Mouse (Mus musculus): ENCODE results near the gene Bloc1s1. TPM values are rescaled to one million over a fixed set of nuclear protein-coding genes. Genes with fewer than 3 reads are reported as not detected.
A peak's percentile ranks its signal among the peaks of the same experiment; 100 is the strongest.

Bloc1s1 gene
- polyA plus RNA-seq, 1 experiment from 2014 or later: 208 TPM

GRCm38 (mm10) chr10:128916665-128917064 is 7.2 kb downstream of the Bloc1s1 start:
- Histone ChIP-seq H3K27ac (no peak overlapping the region), H3K4me3 (replicated peaks) (no peak overlapping the region), H3K27me3 (replicated peaks) (no peaks in the 10 kb centered on the region), H3K4me1 (peaks cover 37% of the 10 kb centered on the region), H3K9ac (no peak overlapping the region), H3K9me3 (no peaks in the 10 kb centered on the region), H3K4me2 (no peak overlapping the region), H3K36me3 (peaks cover 33% of the 10 kb centered on the region)
- 83% methylated on average over 3 of the region's 3 CpGs for WGBS
- ATAC-seq (ENCODE audit: insufficient read depth, low FRiP score, low read depth): no peak

- Histone ChIP-seq H3K4me2 (no peak overlapping the region), H3K36me3 (peaks cover 33% of the 10 kb centered on the region), H3K9ac (no peak overlapping the region), H3K27me3 (replicated peaks) (no peaks in the 10 kb centered on the region), H3K27ac (no peak overlapping the region), H3K9me3 (no peaks in the 10 kb centered on the region), H3K4me3 (replicated peaks) (no peak overlapping the region), H3K4me1 (peaks cover 33% of the 10 kb centered on the region)
- no peak for ATAC-seq (ENCODE audit: insufficient read depth, low FRiP score, low read depth)
- WGBS: 87% methylated on average over 2 of the region's 2 CpGs
Measured at GRCm38 (mm10) chr10:128915550-128915949, 8.3 kb downstream of the Bloc1s1 start.

GRCm38 (mm10) chr10:128913696-128914095 is 10.1 kb downstream of the Bloc1s1 start:
- WGBS: 92% methylated on average over 12 of the region's 12 CpGs
- no peak overlapping the region for H3K4me2 ChIP-seq
- no peak for ATAC-seq (ENCODE audit: insufficient read depth, low FRiP score, low read depth)

GRCm38 (mm10) chr10:128913219-128913618 is 10.6 kb downstream of the Bloc1s1 start:
- peaks cover 33% of the 10 kb centered on the region for H3K36me3 ChIP-seq
- no peak overlapping the region for H3K4me2 ChIP-seq
- no peak overlapping the region for H3K9ac ChIP-seq
- WGBS: 9% methylated on average over 5 of the region's 5 CpGs
- H3K4me1 ChIP-seq: peaks cover 20% of the 10 kb centered on the region; the same call in 1 of the 2 replicates
- no peak overlapping the region for H3K4me3 ChIP-seq (replicated peaks)
- 0 out of 2 replicates have a peak overlapping the region, but pooled peaks have one; percentile 3 for H3K27ac ChIP-seq
- H3K9me3 ChIP-seq: no peaks in the 10 kb centered on the region
- H3K27me3 ChIP-seq (replicated peaks): no peaks in the 10 kb centered on the region
- ATAC-seq (ENCODE audit: insufficient read depth, low FRiP score, low read depth): no peak

More at GRCm38 (mm10) chr10:128913696-128914095, 10.1 kb downstream of the Bloc1s1 start:
- Histone ChIP-seq H3K36me3 (peaks cover 33% of the 10 kb centered on the region), H3K27me3 (replicated peaks) (no peaks in the 10 kb centered on the region), H3K27ac (no peak overlapping the region), H3K9me3 (no peaks in the 10 kb centered on the region), H3K9ac (no peak overlapping the region), H3K4me3 (replicated peaks) (no peak overlapping the region), H3K4me1 (peaks cover 25% of the 10 kb centered on the region)

GRCm38 (mm10) chr10:128912791-128913190 is 11.0 kb downstream of the Bloc1s1 start:
- Histone ChIP-seq H3K9ac (no peak overlapping the region), H3K4me1 (peaks cover 18% of the 10 kb centered on the region; the same call in 1 of the 2 replicates), H3K4me2 (no peak overlapping the region), H3K36me3 (peaks cover 32% of the 10 kb centered on the region), H3K27me3 (replicated peaks) (no peaks in the 10 kb centered on the region), H3K9me3 (no peaks in the 10 kb centered on the region), H3K27ac (0 out of 2 replicates have a peak overlapping the region, but pooled peaks have one; percentile 3), H3K4me3 (replicated peaks) (no peak overlapping the region)
- ATAC-seq (ENCODE audit: insufficient read depth, low FRiP score, low read depth): no peak
- WGBS: 75% methylated on average over 4 of the region's 4 CpGs

GRCm38 (mm10) chr10:128912268-128912667 is 11.6 kb downstream of the Bloc1s1 start:
- no peaks in the 10 kb centered on the region for H3K27me3 ChIP-seq (replicated peaks)
- H3K4me1 ChIP-seq: peaks cover 18% of the 10 kb centered on the region; the same call in 1 of the 2 replicates
- WGBS: 78% methylated on average over 4 of the region's 4 CpGs
- H3K4me2 ChIP-seq: no peak overlapping the region
- H3K27ac ChIP-seq: no peak overlapping the region
- H3K36me3 ChIP-seq: peaks cover 27% of the 10 kb centered on the region
- H3K9me3 ChIP-seq: no peaks in the 10 kb centered on the region
- no peak overlapping the region for H3K4me3 ChIP-seq (replicated peaks)
- no peak for ATAC-seq (ENCODE audit: insufficient read depth, low FRiP score, low read depth)
- no peak overlapping the region for H3K9ac ChIP-seq

- no peak for ATAC-seq (ENCODE audit: insufficient read depth, low FRiP score, low read depth)
- Histone ChIP-seq H3K4me3 (replicated peaks) (peak overlapping the region; percentile 92), H3K27ac (no peak overlapping the region), H3K9me3 (no peaks in the 10 kb centered on the region), H3K27me3 (replicated peaks) (no peaks in the 10 kb centered on the region), H3K36me3 (peaks cover 25% of the 10 kb centered on the region), H3K4me2 (peak overlapping the region; percentile 83), H3K4me1 (peaks cover 18% of the 10 kb centered on the region; the same call in 1 of the 2 replicates), H3K9ac (no peak overlapping the region)
- WGBS: 88% methylated on average over 6 of the region's 6 CpGs
Measured at GRCm38 (mm10) chr10:128911430-128911829, 12.4 kb downstream of the Bloc1s1 start.

- H3K4me1 ChIP-seq: peaks cover 18% of the 10 kb centered on the region; the same call in 1 of the 2 replicates
- peak overlapping the region; percentile 83 for H3K4me2 ChIP-seq
- peaks cover 19% of the 10 kb centered on the region for H3K36me3 ChIP-seq
- H3K27ac ChIP-seq: peak overlapping the region; percentile 88
- ATAC-seq (ENCODE audit: insufficient read depth, low FRiP score, low read depth): peak; percentile 14; the same call in 1 of the 2 replicates
- H3K4me3 ChIP-seq (replicated peaks): peak overlapping the region; percentile 92
- H3K9me3 ChIP-seq: no peaks in the 10 kb centered on the region
- H3K27me3 ChIP-seq (replicated peaks): no peaks in the 10 kb centered on the region
- H3K9ac ChIP-seq: peak overlapping the region; percentile 86
- WGBS: 1% methylated on average over 64 of the region's 66 CpGs
Measured at GRCm38 (mm10) chr10:128910066-128910841, 13.6 kb downstream of the Bloc1s1 start.

- H3K27me3 ChIP-seq (replicated peaks): no peaks in the 10 kb centered on the region
Measured at GRCm38 (mm10) chr10:128909567-128910028, 14.2 kb downstream of the Bloc1s1 start.

GRCm38 (mm10) chr10:128908778-128909448 is 14.9 kb downstream of the Bloc1s1 start:
- Histone ChIP-seq H3K9ac (peak overlapping the region; percentile 86; the same call in 1 of the 2 replicates), H3K4me1 (peaks cover 18% of the 10 kb centered on the region; the same call in 1 of the 2 replicates), H3K9me3 (no peaks in the 10 kb centered on the region), H3K27me3 (replicated peaks) (no peaks in the 10 kb centered on the region), H3K36me3 (peaks cover 5% of the 10 kb centered on the region), H3K27ac (peak overlapping the region; percentile 88), H3K4me2 (peak overlapping the region; percentile 83), H3K4me3 (replicated peaks) (peak overlapping the region; percentile 92)
- peak; percentile 23; the same call in 1 of the 2 replicates for ATAC-seq (ENCODE audit: insufficient read depth, low FRiP score, low read depth)
- WGBS: 46% methylated on average over 13 of the region's 13 CpGs

More at GRCm38 (mm10) chr10:128909567-128910028, 14.2 kb downstream of the Bloc1s1 start:
- H3K4me1 ChIP-seq: peaks cover 18% of the 10 kb centered on the region; the same call in 1 of the 2 replicates
- H3K27ac ChIP-seq: peak overlapping the region; percentile 88
- peak overlapping the region; percentile 83 for H3K4me2 ChIP-seq
- H3K36me3 ChIP-seq: peaks cover 12% of the 10 kb centered on the region
- peak; percentile 79 for ATAC-seq (ENCODE audit: insufficient read depth, low FRiP score, low read depth)
- H3K4me3 ChIP-seq (replicated peaks): peak overlapping the region; percentile 92
- no peaks in the 10 kb centered on the region for H3K9me3 ChIP-seq
- 2% methylated on average over 39 of the region's 41 CpGs for WGBS
- peak overlapping the region; percentile 86 for H3K9ac ChIP-seq

GRCm38 (mm10) chr10:128904812-128905211 is 19.0 kb downstream of the Bloc1s1 start:
- Histone ChIP-seq H3K27me3 (replicated peaks) (no peaks in the 10 kb centered on the region), H3K4me1 (peaks cover 8% of the 10 kb centered on the region; the same call in 1 of the 2 replicates), H3K27ac (no peak overlapping the region), H3K36me3 (no peaks in the 10 kb centered on the region), H3K9ac (no peak overlapping the region), H3K4me2 (no peak overlapping the region), H3K4me3 (replicated peaks) (no peak overlapping the region), H3K9me3 (no peaks in the 10 kb centered on the region)
- ATAC-seq (ENCODE audit: insufficient read depth, low FRiP score, low read depth): no peak
- WGBS: 80% methylated on average over 5 of the region's 5 CpGs

Measured in stomach, embryonic 15.5 days (tissue).